Mouse (Mus musculus) C2C12 (cell line): Measurements from ENCODE around the gene Nfx1.

Source experiments
- CTCF ChIP-seq: IDR thresholded peaks from one replicate; pipeline ENCODE4 v1.5.1; 2011; ENCODE audit not compliant: control insufficient read depth, insufficient read depth, insufficient read length
- MAX ChIP-seq: IDR thresholded peaks from one replicate; pipeline ENCODE4 v1.6.1; 2011; ENCODE audit warnings: mild to moderate bottlenecking, control low read depth

GRCm38 (mm10) chr4:40971744-40972143 is 1.0 kb downstream of the Nfx1 start:
- TF ChIP-seq CTCF (peak; percentile 67), MAX (peak; percentile 87)
